Mouse (Mus musculus) bone marrow macrophage, adult 2 months (primary cell): ENCODE results near the gene Gpr132.

Experiments used
- CTCF ChIP-seq: IDR thresholded peaks from 2 replicates; pipeline ENCODE4 v1.5.1; 2012; ENCODE audit warnings: low read depth, mild to moderate bottlenecking, low read length, moderate library complexity
- POLR2A ChIP-seq: IDR thresholded peaks from 2 replicates; pipeline ENCODE4 v1.6.1; 2012; ENCODE audit warnings: mild to moderate bottlenecking, low read depth, low read length, borderline replicate concordance

GRCm38 (mm10) chr12:112828501-112829243, 39.4 kb downstream of the Gpr132 start:
- TF ChIP-seq POLR2A (no peak), CTCF (no peak)
